Mouse (Mus musculus): ENCODE data around the gene Foxn3. TPM values are rescaled to one million over a fixed set of nuclear protein-coding genes. Genes with fewer than 3 reads are reported as not detected.
A peak's percentile ranks its signal among the peaks of the same experiment; 100 is the strongest.

Foxn3 gene
- polyA plus RNA-seq, 1 experiment, result 91.0 TPM

GRCm38 (mm10) chr12:99256997-99257396 lies 306.4 kb downstream of the Foxn3 start:
- H3K4me3 ChIP-seq (ENCODE audit: insufficient read depth, low read depth, low read length), result no peak overlapping the region
- WGBS, result 85% methylated on average over 8 of the region's 8 CpGs
- TF ChIP-seq POLR2A (IDR thresholded peaks at IDR 0.05; ENCODE audit: insufficient read depth, low read depth, low read length) (no peak), CTCF (IDR thresholded peaks at IDR 0.05; ENCODE audit: insufficient read depth, low read depth, low read length) (no peak)
- H3K27ac ChIP-seq (ENCODE audit: insufficient read depth, low read depth, low read length), result no peak overlapping the region
- peaks cover 19% of the 10 kb centered on the region for H3K4me1 ChIP-seq (ENCODE audit: control insufficient read depth, insufficient read depth, low read length)

GRCm38 (mm10) chr12:99256463-99256862 lies 306.9 kb downstream of the Foxn3 start:
- WGBS, result 95% methylated on average over 5 of the region's 5 CpGs

GRCm38 (mm10) chr12:99254436-99254835 lies 308.9 kb downstream of the Foxn3 start:
- Histone ChIP-seq H3K4me3 (ENCODE audit: insufficient read depth, low read depth, low read length) (no peak overlapping the region), H3K27ac (ENCODE audit: insufficient read depth, low read depth, low read length) (no peak overlapping the region), H3K4me1 (ENCODE audit: control insufficient read depth, insufficient read depth, low read length) (peaks cover 14% of the 10 kb centered on the region)
- WGBS, result 89% methylated on average over 8 of the region's 8 CpGs
- TF ChIP-seq CTCF (IDR thresholded peaks at IDR 0.05; ENCODE audit: insufficient read depth, low read depth, low read length), result no peak
- TF ChIP-seq POLR2A (IDR thresholded peaks at IDR 0.05; ENCODE audit: insufficient read depth, low read depth, low read length), result no peak

More at GRCm38 (mm10) chr12:99256463-99256862, 306.9 kb downstream of the Foxn3 start:
- Histone ChIP-seq H3K27ac (ENCODE audit: insufficient read depth, low read depth, low read length) (no peak overlapping the region), H3K4me1 (ENCODE audit: control insufficient read depth, insufficient read depth, low read length) (peaks cover 19% of the 10 kb centered on the region), H3K4me3 (ENCODE audit: insufficient read depth, low read depth, low read length) (no peak overlapping the region)
- TF ChIP-seq POLR2A (IDR thresholded peaks at IDR 0.05; ENCODE audit: insufficient read depth, low read depth, low read length) (no peak), CTCF (IDR thresholded peaks at IDR 0.05; ENCODE audit: insufficient read depth, low read depth, low read length) (no peak)

GRCm38 (mm10) chr12:99253562-99253961 lies 309.8 kb downstream of the Foxn3 start:
- WGBS, result 27% methylated on average over 10 of the region's 10 CpGs
- no peak for TF ChIP-seq POLR2A (IDR thresholded peaks at IDR 0.05; ENCODE audit: insufficient read depth, low read depth, low read length)
- TF ChIP-seq CTCF (IDR thresholded peaks at IDR 0.05; ENCODE audit: insufficient read depth, low read depth, low read length), result no peak
- no peak overlapping the region for H3K27ac ChIP-seq (ENCODE audit: insufficient read depth, low read depth, low read length)
- no peak overlapping the region for H3K4me3 ChIP-seq (ENCODE audit: insufficient read depth, low read depth, low read length)
- peaks cover 12% of the 10 kb centered on the region for H3K4me1 ChIP-seq (ENCODE audit: control insufficient read depth, insufficient read depth, low read length)

GRCm38 (mm10) chr12:99248606-99249005 lies 314.8 kb downstream of the Foxn3 start:
- Histone ChIP-seq H3K4me1 (ENCODE audit: control insufficient read depth, insufficient read depth, low read length) (peaks cover 9% of the 10 kb centered on the region), H3K27ac (ENCODE audit: insufficient read depth, low read depth, low read length) (no peak overlapping the region), H3K4me3 (ENCODE audit: insufficient read depth, low read depth, low read length) (no peak overlapping the region)
- TF ChIP-seq POLR2A (IDR thresholded peaks at IDR 0.05; ENCODE audit: insufficient read depth, low read depth, low read length) (no peak), CTCF (IDR thresholded peaks at IDR 0.05; ENCODE audit: insufficient read depth, low read depth, low read length) (no peak)
- 93% methylated on average over 8 of the region's 8 CpGs for WGBS

GRCm38 (mm10) chr12:99247939-99248338 lies 315.4 kb downstream of the Foxn3 start:
- WGBS, result 74% methylated on average over 6 of the region's 6 CpGs
- Histone ChIP-seq H3K27ac (ENCODE audit: insufficient read depth, low read depth, low read length) (no peak overlapping the region), H3K4me3 (ENCODE audit: insufficient read depth, low read depth, low read length) (no peak overlapping the region), H3K4me1 (ENCODE audit: control insufficient read depth, insufficient read depth, low read length) (peaks cover 9% of the 10 kb centered on the region)
- TF ChIP-seq CTCF (IDR thresholded peaks at IDR 0.05; ENCODE audit: insufficient read depth, low read depth, low read length), result no peak
- no peak for TF ChIP-seq POLR2A (IDR thresholded peaks at IDR 0.05; ENCODE audit: insufficient read depth, low read depth, low read length)

GRCm38 (mm10) chr12:99246984-99247746 lies 316.2 kb downstream of the Foxn3 start:
- Histone ChIP-seq H3K27ac (ENCODE audit: insufficient read depth, low read depth, low read length) (peak overlapping the region; percentile 21; the same call in 1 of the 2 replicates), H3K4me3 (ENCODE audit: insufficient read depth, low read depth, low read length) (no peak overlapping the region), H3K4me1 (ENCODE audit: control insufficient read depth, insufficient read depth, low read length) (peaks cover 9% of the 10 kb centered on the region)
- TF ChIP-seq POLR2A (IDR thresholded peaks at IDR 0.05; ENCODE audit: insufficient read depth, low read depth, low read length) (no peak), CTCF (IDR thresholded peaks at IDR 0.05; ENCODE audit: insufficient read depth, low read depth, low read length) (no peak)
- WGBS, result 68% methylated on average over 10 of the region's 10 CpGs

- Histone ChIP-seq H3K4me1 (ENCODE audit: control insufficient read depth, insufficient read depth, low read length) (peaks cover 12% of the 10 kb centered on the region), H3K27ac (ENCODE audit: insufficient read depth, low read depth, low read length) (no peak overlapping the region), H3K4me3 (ENCODE audit: insufficient read depth, low read depth, low read length) (no peak overlapping the region)
- 88% methylated on average over 9 of the region's 9 CpGs for WGBS
- no peak for TF ChIP-seq POLR2A (IDR thresholded peaks at IDR 0.05; ENCODE audit: insufficient read depth, low read depth, low read length)
- TF ChIP-seq CTCF (IDR thresholded peaks at IDR 0.05; ENCODE audit: insufficient read depth, low read depth, low read length), result no peak
These were observed 318.7 kb downstream of the Foxn3 start for GRCm38 (mm10) chr12:99244673-99245072.

GRCm38 (mm10) chr12:99244264-99244663 lies 319.1 kb downstream of the Foxn3 start:
- no peak overlapping the region for H3K27ac ChIP-seq (ENCODE audit: insufficient read depth, low read depth, low read length)
- TF ChIP-seq CTCF (IDR thresholded peaks at IDR 0.05; ENCODE audit: insufficient read depth, low read depth, low read length) (no peak), POLR2A (IDR thresholded peaks at IDR 0.05; ENCODE audit: insufficient read depth, low read depth, low read length) (no peak)
- H3K4me1 ChIP-seq (ENCODE audit: control insufficient read depth, insufficient read depth, low read length), result peaks cover 12% of the 10 kb centered on the region
- 90% methylated on average over 6 of the region's 6 CpGs for WGBS
- H3K4me3 ChIP-seq (ENCODE audit: insufficient read depth, low read depth, low read length), result no peak overlapping the region

All from olfactory bulb, adult 2 months (tissue).